Comparison of ENCODE assay signal across 8 mouse cellular contexts in genomic region chr4:56946180-56946579, GRCm38 (mm10). TPM values are rescaled to one million over a fixed set of nuclear protein-coding genes. Genes with fewer than 3 reads are reported as not detected.
DNase-seq lines count a peak whose midpoint lies in the region; ATAC-seq and TF ChIP-seq lines count a peak whose summit lies in the region.

No protein-coding gene starts in this region.

- TF ChIP-seq RAD21 in MEL (IDR thresholded peaks at IDR 0.05; ENCODE audit: low read depth, low read length) = no peak

- H3K36me3 ChIP-seq in heart, embryonic 14.5 days (ENCODE audit: control insufficient read depth, insufficient read depth, low read length) = no peaks in the 10 kb centered on the region
- H3K36me3 ChIP-seq in MEL (ENCODE audit: control insufficient read depth in 1 of 2, insufficient read depth in 2 of 2, low read length in 2 of 2) = peaks cover 0 to 23% of the 10 kb centered on the region in 2 experiments; a peak in 2 of 4 replicates
- H3K36me3 ChIP-seq in hindbrain, embryonic 10.5 days = no peaks in the 10 kb centered on the region

- no peak for DNase-seq in heart, postnatal 10 days
- peak; percentile 63 for DNase-seq in MEL (ENCODE audit: low read depth, low spot score)
- no peak for DNase-seq in hindbrain, embryonic 10.5 days (ENCODE audit: low spot score)
- peak; percentile 61 for DNase-seq in mesoderm, embryonic 11.5 days (ENCODE audit: low read depth, low spot score)
- DNase-seq in left cerebral cortex, postnatal 10 days (ENCODE audit: extremely low spot score in 1 of 2, low spot score in 2 of 2) = no peak

- peak overlapping the region; percentile 60 to 88 for H3K27ac ChIP-seq in heart, embryonic 14.5 days (replicated peaks in 1 of 2; ENCODE audit: control insufficient read depth in 1 of 2, insufficient read depth in 1 of 2, low read depth in 2 of 2, low read length in 2 of 2)
- no peak overlapping the region for H3K27ac ChIP-seq in MEL (ENCODE audit: control insufficient read depth, low read depth, low read length)
- H3K27ac ChIP-seq in hindbrain, embryonic 10.5 days = peak overlapping the region; percentile 96

- H3K4me2 ChIP-seq in heart, embryonic 14.5 days (ENCODE audit: low read length) = peak overlapping the region; percentile 72

- under 1% methylated on average over 14 of the region's 14 CpGs for WGBS in heart, embryonic 14.5 days
- WGBS in hindbrain, embryonic 10.5 days = 2% methylated on average over 14 of the region's 14 CpGs

- no peaks in the 10 kb centered on the region for H3K27me3 ChIP-seq in heart, embryonic 14.5 days (ENCODE audit: control insufficient read depth, insufficient read depth, low read length)
- no peaks in the 10 kb centered on the region for H3K27me3 ChIP-seq in MEL (ENCODE audit: control insufficient read depth in 1 of 2, insufficient read depth in 2 of 2, low read length in 2 of 2)
- H3K27me3 ChIP-seq in hindbrain, embryonic 10.5 days (ENCODE audit: insufficient read depth, poor library complexity, severe bottlenecking) = no peaks in the 10 kb centered on the region

- peak overlapping the region; percentile 72 to 89 for H3K4me3 ChIP-seq in heart, embryonic 14.5 days (ENCODE audit: control insufficient read depth in 1 of 2, insufficient read depth in 1 of 2, low read depth in 1 of 2, low read length in 2 of 2)
- peak overlapping the region; percentile 87 for H3K4me3 ChIP-seq in MEL (ENCODE audit: control insufficient read depth in 1 of 2, insufficient read depth in 1 of 2, low read depth in 2 of 2, low read length in 2 of 2)
- peak overlapping the region; percentile 81 for H3K4me3 ChIP-seq in hindbrain, embryonic 10.5 days

- no peaks in the 10 kb centered on the region for H3K9me3 ChIP-seq in heart, embryonic 14.5 days (ENCODE audit: control insufficient read depth, low read length)
- H3K9me3 ChIP-seq in MEL (replicated peaks; ENCODE audit: insufficient read depth, low read length) = no peaks in the 10 kb centered on the region
- no peaks in the 10 kb centered on the region for H3K9me3 ChIP-seq in hindbrain, embryonic 10.5 days

- no peak for TF ChIP-seq CTCF in MEL (IDR thresholded peaks at IDR 0.05 in 2 of 3, conservative IDR thresholded peaks at IDR 0.05 in 1 of 3; ENCODE audit: control insufficient read depth in 1 of 3, insufficient read depth in 1 of 3, low read depth in 2 of 3, low read length in 3 of 3, poor library complexity in 1 of 3, severe bottlenecking in 1 of 3)

- no peak for ATAC-seq in heart, embryonic 14.5 days (ENCODE audit: insufficient number of reproducible peaks, insufficient read depth, low FRiP score, low read depth)
- no peak for ATAC-seq in erythroid progenitor cell, adult 5-6 weeks (replicated peaks; ENCODE audit: low FRiP score, poor library complexity, severe bottlenecking)
- no peak for ATAC-seq in activated CD4-positive, CD25-positive, alpha-beta regulatory T cell, adult 4 months

- H3K4me1 ChIP-seq in heart, embryonic 14.5 days (ENCODE audit: control insufficient read depth in 2 of 2, insufficient read depth in 2 of 2, low read length in 2 of 2) = peaks cover 21 to 41% of the 10 kb centered on the region in 2 experiments
- peaks cover 4 to 9% of the 10 kb centered on the region in 2 experiments for H3K4me1 ChIP-seq in MEL (ENCODE audit: control insufficient read depth in 1 of 2, insufficient read depth in 2 of 2, low read length in 2 of 2)
- peaks cover 51% of the 10 kb centered on the region for H3K4me1 ChIP-seq in hindbrain, embryonic 10.5 days (replicated peaks)

- peaks cover 48% of the 10 kb centered on the region for H3K79me2 ChIP-seq in MEL (ENCODE audit: control insufficient read depth, insufficient read depth, low read length, poor library complexity)

- TF ChIP-seq EP300 in MEL (IDR thresholded peaks at IDR 0.05; ENCODE audit: low read depth in 1 of 2, low read length in 2 of 2) = no peak

- H3K9ac ChIP-seq in heart, embryonic 14.5 days (ENCODE audit: low read length) = peak overlapping the region; percentile 93
- H3K9ac ChIP-seq in MEL (ENCODE audit: control insufficient read depth, low read depth, low read length, poor library complexity, severe bottlenecking) = peak overlapping the region; percentile 97

- TF ChIP-seq POLR2A in MEL (IDR thresholded peaks at IDR 0.05; ENCODE audit: control insufficient read depth in 1 of 2, insufficient read depth in 1 of 2, low read depth in 1 of 2, low read length in 2 of 2, poor library complexity in 1 of 2) = no peak

- intact Hi-C loops in heart, postnatal 10 days (cut with DNase I) = loop anchor here (5.0 kb wide), 1 partner anchor 71 kb away; no protein-coding TSS in a partner anchor
- intact Hi-C loops in left cerebral cortex, postnatal 10 days (cut with DNase I) = no loop called here

TF ChIP-seq in MEL, 35 proteins besides CTCF, POLR2A, EP300 and RAD21:
- TF ChIP-seq SIN3A (IDR thresholded peaks at IDR 0.05; ENCODE audit: low read length) = no peak
- no peak for TF ChIP-seq POLR2AphosphoS2 (IDR thresholded peaks at IDR 0.05; ENCODE audit: low read length)
- no peak for TF ChIP-seq POLR2AphosphoS5 (IDR thresholded peaks at IDR 0.05; ENCODE audit: borderline replicate concordance, low read depth, low read length)
- no peak for TF ChIP-seq ETS1 (IDR thresholded peaks at IDR 0.05; ENCODE audit: low read depth, low read length)
- no peak for TF ChIP-seq MYC (IDR thresholded peaks at IDR 0.05; ENCODE audit: low read depth, low read length)
- TF ChIP-seq CHD2 (IDR thresholded peaks at IDR 0.05; ENCODE audit: low read length) = no peak
- no peak for TF ChIP-seq TBP (IDR thresholded peaks at IDR 0.05; ENCODE audit: low read depth, low read length)
- TF ChIP-seq ZNF384 (IDR thresholded peaks at IDR 0.05; ENCODE audit: low read depth, low read length) = no peak
- no peak for TF ChIP-seq SMC3 (IDR thresholded peaks at IDR 0.05; ENCODE audit: low read depth, low read length)
- TF ChIP-seq JUND (IDR thresholded peaks at IDR 0.05; ENCODE audit: low read depth, low read length) = no peak
TF ChIP-seq in MEL: peak in this region for 0.

RNA-seq across cellular contexts. Expression of gene Tmem245, which starts 1.1 kb away (rescaled TPM):
- polyA plus RNA-seq in heart, embryonic 14.5 days (2014; fragmentation: Nextera tagmentation; extraction: Ambion mirVana) = 21.6 and 22.7 TPM in 2 replicates
- total RNA-seq in heart, postnatal 10 days (2021) = 10 to 100 TPM; 62.1 to 72.7 TPM
- 7.7 and 9.2 TPM in 2 replicates for total RNA-seq in MEL (2012; rRNA removed)
- polyA plus RNA-seq in MEL (2012; ENCODE audit: insufficient read depth in 1 of 2, insufficient read length in 2 of 2, low read depth in 1 of 2, low replicate concordance in 2 of 2, missing spikeins in 1 of 2) = 10 to 100 TPM in 1 of 2 experiments, 1 to 10 TPM in 1; 7.3 to 15.0 TPM
- polyA plus RNA-seq in hindbrain, embryonic 10.5 days (2016; fragmentation: Nextera tagmentation; extraction: Ambion mirVana) = 10.8 and 13.4 TPM in 2 replicates
- 5.4 and 7.5 TPM in 2 replicates for total RNA-seq in erythroid progenitor cell, adult 5-6 weeks (2015; ENCODE audit: low replicate concordance)
- total RNA-seq in erythroid progenitor cell, adult 5-6 weeks (2017; ENCODE audit: low replicate concordance) = 0.68 and 3.2 TPM in 2 replicates
- polyA plus RNA-seq in activated CD4-positive, CD25-positive, alpha-beta regulatory T cell, adult 4 months (2017; shearing (Covaris generic)) = 1 to 10 TPM; 5.1 to 5.7 TPM
- 10 to 100 TPM; 31.6 to 36.4 TPM for total RNA-seq in left cerebral cortex, postnatal 10 days (2021)

RNA-seq across cellular contexts. Expression of gene Frrs1l, which starts 44.0 kb away (rescaled TPM):
- polyA plus RNA-seq in heart, embryonic 14.5 days (2014; fragmentation: Nextera tagmentation; extraction: Ambion mirVana) = 0.12 and 0.23 TPM in 2 replicates
- under 1 TPM in 1 of 2 experiments, not detected in 1; 0.05 TPM for total RNA-seq in heart, postnatal 10 days (2021)
- not detected in 2 replicates for total RNA-seq in MEL (2012; rRNA removed)
- not detected for polyA plus RNA-seq in MEL (2012; ENCODE audit: insufficient read depth in 1 of 2, insufficient read length in 2 of 2, low read depth in 1 of 2, low replicate concordance in 2 of 2, missing spikeins in 1 of 2)
- 2.5 and 2.6 TPM in 2 replicates for polyA plus RNA-seq in hindbrain, embryonic 10.5 days (2016; fragmentation: Nextera tagmentation; extraction: Ambion mirVana)
- total RNA-seq in erythroid progenitor cell, adult 5-6 weeks (2015; ENCODE audit: low replicate concordance) = not detected in 2 replicates
- not detected in 2 replicates for total RNA-seq in erythroid progenitor cell, adult 5-6 weeks (2017; ENCODE audit: low replicate concordance)
- under 1 TPM in 1 of 2 experiments, not detected in 1; 0.16 TPM for polyA plus RNA-seq in activated CD4-positive, CD25-positive, alpha-beta regulatory T cell, adult 4 months (2017; shearing (Covaris generic))
- 100 to 1,000 TPM; 107 to 121 TPM for total RNA-seq in left cerebral cortex, postnatal 10 days (2021)

Comparison
In these comparisons a context has a peak if more than half of its experiments do, and no peak if none do; other contexts are left out.
1. DNase-seq: peak in MEL (single experiment) and mesoderm, embryonic 11.5 days (single experiment); none in heart, postnatal 10 days (0 of 2), hindbrain, embryonic 10.5 days (single experiment) and left cerebral cortex, postnatal 10 days (0 of 2).
2. RNA of gene Frrs1l, which starts 44.0 kb away (total RNA-seq): 107 to 121 TPM in left cerebral cortex, postnatal 10 days; 0.05 TPM in heart, postnatal 10 days, not detected in MEL and not detected in erythroid progenitor cell, adult 5-6 weeks; every median in the first group is over 100 times any median in the second.
3. Peak in every context shown above with its lines, with median percentiles within 50 percentile points of each other: H3K4me3 ChIP-seq.